Mouse (Mus musculus): ENCODE measurements around the gene Pias4.

DNA sequence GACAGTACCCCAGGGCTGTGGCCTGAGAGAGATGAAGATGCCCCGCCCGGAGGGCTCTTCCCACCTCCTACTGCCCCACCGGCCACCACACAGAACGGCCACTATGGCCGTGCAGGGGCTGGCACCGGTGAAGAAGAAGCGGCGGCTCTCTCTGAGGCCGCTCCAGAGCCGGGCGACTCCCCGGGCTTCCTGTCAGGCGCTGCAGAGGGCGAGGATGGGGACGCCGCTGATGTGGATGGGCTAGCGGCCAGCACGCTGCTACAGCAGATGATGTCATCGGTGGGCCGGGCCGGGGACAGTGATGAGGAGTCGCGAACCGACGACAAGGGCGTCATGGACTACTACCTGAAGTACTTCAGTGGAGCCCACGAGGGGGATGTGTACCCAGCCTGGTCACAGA, 23.1 kb downstream of the Pias4 start:
- no peak for TF ChIP-seq TAL1 (IDR thresholded peaks at IDR 0.05; ENCODE audit: low read length)
- no peak for TF ChIP-seq GATA1 (IDR thresholded peaks at IDR 0.05; ENCODE audit: low read length)
